Mouse (Mus musculus) thymus, adult 18-20 months (tissue): ENCODE measurements around the gene Tmbim6.
"Not testable (repeated sequence)": the region's sequence is repeated elsewhere in the genome, so short reads cannot be mapped to it uniquely, and the experiment has no call there.

Experiments
- DNase-seq, 2 experiments: peaks; one replicate each; pipeline ENCODE4 v3.0.0; 2022; ENCODE audit warnings: mixed read lengths in 2 of 2

Tmbim6 gene

DNA sequence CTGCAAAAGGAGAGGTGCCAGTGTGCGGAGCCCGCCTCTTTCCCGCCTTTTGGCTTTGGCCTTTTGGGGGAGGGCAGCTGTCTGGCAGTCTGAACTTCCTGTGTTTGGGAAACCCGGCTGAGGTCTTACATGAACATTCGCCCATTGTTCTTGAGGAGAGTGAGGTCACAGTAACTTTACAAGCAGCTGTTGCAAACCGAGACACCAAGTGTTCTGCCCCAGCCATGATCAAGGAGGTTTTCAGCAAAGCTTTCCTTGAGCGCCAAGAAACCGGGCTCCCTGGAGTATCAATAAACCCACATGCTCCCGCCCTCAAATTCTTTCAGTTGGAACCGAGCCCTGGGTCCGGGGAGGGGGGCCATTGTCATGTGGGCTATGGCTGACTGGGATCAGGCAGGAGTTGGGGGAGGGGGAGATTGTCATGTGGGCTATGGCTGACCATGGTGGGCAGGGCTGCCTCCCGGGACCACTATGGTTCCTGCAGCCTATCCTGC is 27.9 kb downstream of the Tmbim6 start:
- DNase-seq = peak in 1 of 2 experiments; percentile 49

DNA sequence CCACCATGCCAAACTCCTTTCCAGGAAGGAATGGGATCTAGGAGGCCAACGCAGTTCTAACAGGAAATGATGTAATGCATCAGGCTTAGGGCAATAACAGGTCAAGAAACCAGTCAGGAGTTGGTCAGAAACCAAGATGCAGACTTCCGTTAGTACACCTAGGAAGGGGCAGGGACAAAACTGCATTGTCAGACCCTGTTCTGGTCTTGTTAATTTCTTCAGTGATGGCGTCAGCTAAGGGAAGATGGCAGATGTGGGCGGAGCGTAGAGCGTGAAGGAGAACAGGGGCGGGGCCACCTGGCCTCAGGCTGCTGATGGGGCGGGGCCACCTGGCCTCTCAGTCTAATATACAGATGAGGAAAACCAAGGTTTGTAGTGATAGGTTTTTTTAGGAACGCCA is 28.5 kb downstream of the Tmbim6 start:
- no peak for DNase-seq

DNA sequence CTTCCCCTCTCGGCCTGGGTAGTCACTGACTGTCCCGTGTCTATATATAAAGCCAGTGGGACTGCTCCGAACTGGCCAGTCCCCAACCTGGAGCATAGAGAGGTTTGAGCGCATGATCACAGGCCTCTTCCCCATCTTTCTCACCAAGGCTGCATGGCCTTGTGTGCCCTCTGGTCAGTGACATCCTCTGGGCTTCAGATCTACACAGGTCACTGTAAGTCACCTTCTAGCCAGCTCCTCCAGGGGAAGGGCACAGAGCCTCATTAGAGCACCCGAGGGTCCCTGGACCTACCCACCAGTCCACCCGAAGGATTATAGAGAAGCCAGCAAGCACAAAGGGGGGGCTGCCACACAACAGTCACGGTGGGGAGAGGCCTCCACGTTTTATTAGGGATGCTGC is 29.0 kb downstream of the Tmbim6 start:
- no peak for DNase-seq

DNA sequence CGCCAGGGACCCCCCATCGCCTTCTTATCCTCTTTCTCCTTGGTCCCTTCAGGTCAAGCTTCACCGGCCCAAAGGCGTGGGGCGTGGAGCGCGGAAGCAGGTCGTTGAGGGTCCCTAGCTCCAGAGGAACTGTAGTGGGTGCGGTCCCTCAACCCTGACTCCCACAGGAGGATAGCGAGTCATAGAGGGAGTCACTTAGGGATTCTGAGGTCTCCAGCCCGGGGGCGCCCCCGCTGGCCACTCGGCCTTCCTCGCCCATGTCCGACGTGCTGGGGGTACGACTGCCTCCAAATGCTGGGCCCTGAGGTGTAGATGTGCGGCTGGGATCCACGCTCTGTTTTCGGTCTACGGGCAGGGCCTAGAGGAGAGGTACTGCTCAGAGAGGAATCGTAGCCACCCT is 29.9 kb downstream of the Tmbim6 start:
- DNase-seq = no peak

DNA sequence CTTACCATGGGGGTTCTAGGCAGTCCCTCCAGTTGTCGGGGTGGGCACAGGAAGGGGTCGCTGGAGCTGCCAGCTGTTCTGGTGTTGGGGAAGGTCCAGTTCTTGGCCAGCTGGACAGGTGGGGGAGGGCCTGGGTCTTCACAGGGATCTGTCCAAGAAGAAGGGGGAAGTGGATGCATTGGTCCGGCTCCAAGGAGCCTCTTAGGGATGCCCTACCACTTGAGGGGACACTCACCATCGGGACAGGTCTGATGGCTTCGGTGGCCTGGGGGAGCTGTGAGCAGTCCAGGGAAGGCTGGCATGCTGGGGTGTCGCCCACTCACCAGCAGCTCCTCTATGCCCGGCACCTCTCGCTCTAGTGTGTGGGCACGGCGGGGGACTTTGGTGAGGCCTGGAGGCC is 30.4 kb downstream of the Tmbim6 start:
- no peak for DNase-seq

DNA sequence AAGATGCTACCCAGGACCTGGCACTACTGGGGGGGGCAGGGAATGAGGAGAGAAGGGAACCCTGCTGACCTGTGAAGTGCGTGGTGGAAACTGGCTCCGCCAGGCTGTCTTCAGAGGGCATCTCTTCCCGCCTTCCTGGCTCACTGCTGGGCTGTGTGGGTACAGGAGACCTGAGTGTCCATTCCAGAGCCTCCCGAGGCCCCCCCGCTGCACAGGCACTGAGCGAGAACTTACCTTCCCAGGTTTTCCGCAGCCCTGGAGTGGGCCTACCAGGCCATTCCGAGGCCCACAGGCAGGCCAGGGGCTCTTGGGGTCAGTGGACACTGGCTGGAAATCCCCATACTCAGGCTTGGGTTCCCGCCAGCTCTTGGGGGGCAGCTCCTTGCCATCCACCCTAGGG is 31.2 kb downstream of the Tmbim6 start:
- no peak for DNase-seq

DNA sequence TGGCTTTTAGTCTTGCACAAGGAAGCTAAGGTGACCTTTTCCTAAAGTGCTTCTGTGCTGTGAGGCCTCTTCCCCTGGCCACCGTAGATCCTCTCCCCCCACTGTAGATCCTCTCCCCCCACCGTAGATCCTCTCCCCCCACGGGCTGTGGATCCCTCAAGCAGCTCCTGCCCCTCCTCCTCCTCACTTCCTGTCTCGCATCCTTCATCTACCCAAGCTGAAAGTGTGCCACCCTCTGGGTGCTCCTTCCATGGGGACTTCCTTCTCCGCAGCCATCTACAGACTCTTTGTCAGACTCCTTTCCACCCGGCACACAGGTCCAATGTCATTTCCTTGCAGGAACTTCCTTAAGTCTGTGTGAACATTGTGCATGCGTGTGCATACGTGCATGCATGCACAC is 37.7 kb downstream of the Tmbim6 start:
- no peak for DNase-seq

DNA sequence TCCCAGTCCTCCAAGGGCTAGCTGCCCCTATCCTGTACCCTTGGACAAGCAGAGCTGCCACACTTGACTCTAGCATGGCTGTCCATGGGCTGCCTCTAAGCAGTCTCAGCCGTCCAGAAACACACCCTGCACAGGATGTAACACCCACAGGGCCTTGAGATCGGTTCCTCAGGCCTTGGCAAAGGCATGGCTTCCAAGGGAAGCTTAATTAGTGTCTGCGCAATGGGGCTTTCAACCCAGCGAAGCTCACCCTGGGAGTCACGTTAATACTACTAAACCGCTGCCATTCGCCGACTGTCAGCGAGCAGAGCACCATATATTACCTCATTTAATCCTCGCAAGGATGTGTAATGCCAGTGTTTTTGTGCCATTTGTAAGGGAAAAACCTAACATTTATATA is 38.4 kb downstream of the Tmbim6 start:
- DNase-seq = no peak

DNA sequence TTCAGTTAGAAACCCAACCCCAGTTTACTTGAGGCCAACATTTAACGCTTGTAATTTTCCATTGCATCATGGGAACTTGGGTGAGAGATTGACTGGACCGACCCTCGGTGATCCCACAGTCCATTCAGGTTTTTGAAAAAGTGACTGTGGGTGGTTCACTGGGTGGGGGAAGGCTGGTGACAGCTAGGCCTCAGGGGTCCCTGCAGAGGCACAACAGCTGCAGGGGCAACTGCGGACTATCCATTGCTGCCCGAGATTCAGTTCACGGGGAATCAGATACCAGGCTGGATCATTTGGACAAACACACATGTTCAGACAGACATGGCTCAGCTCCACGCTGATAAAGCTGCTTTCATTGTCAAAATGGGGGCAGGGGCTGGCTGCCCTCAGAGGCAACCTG is 38.8 kb downstream of the Tmbim6 start:
- DNase-seq = no peak

DNA sequence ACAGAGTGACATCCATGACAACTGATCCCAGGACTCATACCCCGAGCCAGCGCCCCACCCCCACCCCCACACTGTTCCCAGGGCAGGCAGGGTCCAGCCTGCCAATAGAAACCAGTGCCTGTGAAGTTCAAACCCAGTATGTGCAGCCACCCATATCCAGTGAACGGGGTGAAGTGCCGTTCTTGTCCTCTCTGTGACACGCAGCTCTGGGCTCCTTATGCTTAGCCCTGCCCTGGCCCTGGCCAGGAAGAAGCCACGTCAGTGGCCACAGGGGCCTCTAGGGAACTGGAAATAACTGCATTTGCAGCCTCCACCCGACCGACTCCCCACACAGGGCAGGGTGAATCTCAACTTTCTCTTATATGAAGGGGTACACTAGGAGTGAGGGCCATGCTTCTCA is 39.3 kb downstream of the Tmbim6 start:
- DNase-seq = no peak

DNA sequence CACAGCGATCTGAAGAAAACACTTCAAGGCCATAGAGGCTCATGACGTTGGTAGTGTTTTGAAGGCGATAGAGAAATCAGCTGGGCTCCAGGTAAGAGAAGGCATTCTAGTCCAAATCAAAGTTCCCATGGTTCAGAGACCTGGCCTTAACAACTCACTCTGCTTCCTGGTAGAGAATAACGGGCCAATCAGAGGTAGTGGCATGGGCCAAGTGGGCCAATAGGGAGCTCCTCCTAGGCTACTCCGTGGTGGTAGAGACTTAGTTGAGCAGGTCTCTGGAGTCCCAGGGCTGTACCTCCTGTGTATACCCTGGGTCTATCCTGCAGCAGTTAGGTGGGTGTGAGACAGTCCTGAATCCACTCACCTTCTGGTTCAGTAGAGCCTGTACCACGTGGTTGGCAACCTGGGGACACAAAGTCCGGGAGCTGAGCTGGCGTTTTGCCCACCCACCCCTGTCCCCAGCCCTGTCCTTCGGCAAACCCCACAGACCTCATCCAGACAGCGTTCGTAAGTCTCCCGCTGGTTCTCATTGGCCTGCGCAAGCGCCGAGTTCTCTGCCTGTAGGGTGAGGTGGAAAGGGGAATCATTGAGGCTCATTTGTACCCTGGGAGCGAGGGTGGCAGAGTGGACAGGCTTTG is 40.5 kb downstream of the Tmbim6 start:
- no peak for DNase-seq

DNA sequence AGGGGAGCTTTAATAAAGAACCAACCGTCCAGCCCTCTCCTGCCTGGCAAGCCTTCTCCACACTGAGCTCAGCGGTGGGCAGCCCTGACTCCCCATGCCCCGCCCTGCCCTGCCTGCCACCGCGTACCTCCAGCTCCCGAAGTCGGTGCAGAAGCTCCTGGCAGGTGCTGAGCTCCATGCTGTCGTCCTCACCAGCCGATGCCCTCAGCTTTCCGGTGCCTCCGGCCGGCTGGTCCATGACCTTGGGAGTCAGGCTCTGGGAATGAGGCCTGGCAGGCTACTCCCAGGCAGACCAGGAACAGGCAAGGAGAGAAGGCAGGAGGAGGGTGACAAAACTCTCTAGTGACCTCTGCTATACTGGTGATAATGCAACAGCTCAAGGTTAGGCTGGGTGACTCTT is 41.2 kb downstream of the Tmbim6 start:
- DNase-seq = no peak

DNA sequence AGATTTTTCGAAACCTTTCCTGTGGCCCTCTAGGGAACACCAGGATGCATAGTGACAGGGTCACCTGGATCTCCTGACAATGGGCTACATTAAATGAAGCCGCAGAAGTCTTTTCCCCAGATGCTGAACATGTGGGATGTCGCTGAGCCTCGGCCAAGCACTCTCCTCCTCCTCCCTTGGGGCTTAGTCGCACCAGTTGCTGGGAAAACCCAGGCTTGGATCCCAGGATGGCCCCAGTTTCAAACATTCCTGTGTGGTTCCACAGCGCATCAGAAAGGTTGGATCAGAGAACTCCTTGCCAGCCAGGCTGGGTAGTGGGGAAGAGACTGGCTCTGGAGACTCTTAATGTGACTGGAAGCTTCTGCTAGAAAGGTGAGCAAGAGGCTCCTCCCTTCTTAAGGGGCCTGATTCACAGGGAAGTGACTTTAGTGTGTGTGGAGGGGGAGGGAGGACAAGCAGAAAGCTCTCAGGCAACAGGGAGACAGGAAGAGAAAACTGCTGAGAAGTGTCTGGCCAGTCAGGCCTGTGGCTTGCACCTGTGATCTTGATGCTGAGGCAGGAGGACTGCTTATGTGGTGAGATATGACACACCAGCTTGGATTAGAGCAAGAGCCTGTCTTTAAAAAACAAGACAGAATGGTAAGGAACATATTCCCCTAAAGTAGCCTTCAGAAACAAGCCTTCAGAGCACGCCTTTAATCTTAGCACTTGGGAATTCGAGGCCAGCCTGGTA is 46.5 kb downstream of the Tmbim6 start:
- no peak for DNase-seq

DNA sequence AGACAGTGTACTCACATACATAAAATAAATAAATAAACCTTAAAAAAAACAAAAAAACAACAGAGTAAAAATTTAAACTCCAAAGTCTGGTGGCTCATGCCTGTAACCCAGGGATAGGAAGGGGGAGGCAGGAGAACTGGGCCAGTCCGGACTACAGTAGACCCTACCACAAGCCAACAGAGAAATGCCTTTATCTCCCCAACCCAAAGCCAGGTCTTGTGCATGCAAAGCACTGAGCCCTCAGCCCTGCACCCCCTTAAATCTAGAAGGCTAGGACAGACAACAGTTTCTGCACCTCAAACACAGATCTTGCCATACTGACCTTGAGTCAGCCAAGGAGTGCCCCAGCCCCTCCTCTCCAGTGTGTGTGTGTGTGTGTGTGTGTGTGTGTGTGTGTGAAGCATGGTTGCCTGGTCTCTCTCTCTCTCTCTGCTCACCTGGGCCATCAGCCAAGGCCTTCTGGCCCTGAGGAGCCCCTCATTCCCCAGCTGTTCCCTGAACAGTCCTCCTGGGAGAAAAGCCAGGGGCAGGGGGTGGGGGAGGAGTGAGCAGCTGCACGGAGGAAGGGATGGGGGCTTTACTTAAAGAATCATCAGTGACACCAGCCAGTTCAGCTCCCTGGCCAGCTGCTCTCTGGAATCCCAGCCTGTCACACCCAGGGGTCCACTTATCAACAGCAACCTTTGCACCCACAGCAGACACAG is 47.6 kb downstream of the Tmbim6 start:
- DNase-seq = no peak

DNA sequence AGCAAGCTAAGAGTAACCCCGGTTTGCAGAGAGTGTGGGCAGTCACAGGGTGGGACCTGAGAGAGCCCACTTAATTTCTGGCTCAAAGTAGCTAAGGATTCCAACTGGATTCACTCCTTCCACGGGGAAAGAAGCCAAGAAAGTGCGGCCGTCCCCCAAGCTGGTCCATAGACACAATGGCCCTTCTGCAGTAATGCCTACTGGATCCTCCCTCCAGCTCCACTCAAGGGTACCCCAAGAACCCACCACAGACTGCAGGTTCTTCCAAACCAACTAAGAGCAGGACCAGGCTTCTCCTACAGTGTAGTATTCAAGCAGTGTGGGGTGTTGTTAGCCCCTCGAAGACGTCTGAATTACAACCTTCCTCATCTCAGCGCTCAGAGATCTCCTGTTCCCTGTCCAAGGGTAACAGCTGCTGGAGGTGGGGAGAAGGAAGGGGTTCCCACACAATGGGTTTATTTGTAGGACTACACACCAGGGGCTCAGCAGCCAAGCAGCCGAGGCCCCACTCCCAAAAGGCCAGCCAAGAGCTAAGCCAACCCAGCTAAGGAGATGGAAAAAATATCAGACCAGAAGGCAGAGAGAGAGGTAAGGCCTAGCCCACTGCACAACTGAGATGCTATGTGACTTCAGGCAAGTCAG is 48.3 kb downstream of the Tmbim6 start:
- DNase-seq = no peak

DNA sequence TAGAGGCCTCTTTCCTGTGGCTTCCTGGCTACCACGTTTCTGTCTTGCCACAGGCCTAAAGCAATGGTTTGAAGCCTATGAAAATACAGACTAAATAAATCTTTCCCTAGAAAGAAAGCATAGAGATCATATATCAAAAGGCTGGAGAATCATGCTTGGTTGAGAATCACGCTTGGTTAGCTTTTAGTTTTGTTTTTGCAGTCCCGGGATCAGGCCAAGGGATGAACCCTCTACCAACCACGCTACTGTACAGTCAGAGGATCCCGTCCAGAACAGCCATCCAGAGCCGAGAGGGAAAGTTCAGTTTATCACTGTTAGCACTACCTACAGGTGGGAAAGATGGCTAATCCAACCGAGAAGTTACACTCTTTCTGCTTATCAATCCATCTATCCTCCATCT is 49.7 kb downstream of the Tmbim6 start:
- DNase-seq = no peak

DNA sequence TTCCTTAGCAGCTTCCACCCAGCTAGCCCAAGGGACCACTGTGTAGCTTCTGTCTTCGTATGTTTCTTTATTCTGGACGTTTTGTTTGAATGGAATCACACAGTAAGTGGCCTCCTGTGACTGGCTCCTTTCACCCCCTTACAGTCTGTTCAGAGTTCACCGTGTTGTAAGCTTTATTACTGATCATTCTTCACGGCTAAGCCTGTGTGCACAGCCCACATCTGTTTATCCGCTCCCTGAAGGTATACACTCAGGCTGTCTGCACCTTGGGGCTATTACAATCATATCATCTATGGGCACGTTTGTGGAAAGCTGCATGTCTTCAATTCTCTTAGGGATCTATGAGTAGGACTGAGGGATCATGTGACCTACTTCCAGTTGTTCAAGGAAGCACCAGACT is 52.9 kb downstream of the Tmbim6 start:
- no peak for DNase-seq

DNA sequence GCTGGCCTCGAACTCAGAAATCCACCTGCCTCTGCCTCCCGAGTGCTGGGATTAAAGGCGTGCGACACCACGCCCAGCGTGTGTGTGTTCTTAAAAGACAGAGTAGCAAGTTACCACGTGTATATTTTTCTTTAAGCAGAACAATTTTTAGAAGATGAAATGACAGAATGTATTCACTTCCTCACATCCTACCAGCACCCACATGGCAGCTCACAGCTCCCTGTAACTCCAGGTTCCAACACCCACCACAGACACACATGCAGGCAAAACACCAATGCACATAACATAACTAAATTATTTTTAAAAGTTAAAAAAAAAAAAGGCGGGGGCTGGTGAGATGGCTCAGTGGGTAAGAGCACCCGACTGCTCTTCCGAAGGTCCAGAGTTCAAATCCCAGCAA is 53.5 kb downstream of the Tmbim6 start:
- not testable (repeated sequence) for DNase-seq

DNA sequence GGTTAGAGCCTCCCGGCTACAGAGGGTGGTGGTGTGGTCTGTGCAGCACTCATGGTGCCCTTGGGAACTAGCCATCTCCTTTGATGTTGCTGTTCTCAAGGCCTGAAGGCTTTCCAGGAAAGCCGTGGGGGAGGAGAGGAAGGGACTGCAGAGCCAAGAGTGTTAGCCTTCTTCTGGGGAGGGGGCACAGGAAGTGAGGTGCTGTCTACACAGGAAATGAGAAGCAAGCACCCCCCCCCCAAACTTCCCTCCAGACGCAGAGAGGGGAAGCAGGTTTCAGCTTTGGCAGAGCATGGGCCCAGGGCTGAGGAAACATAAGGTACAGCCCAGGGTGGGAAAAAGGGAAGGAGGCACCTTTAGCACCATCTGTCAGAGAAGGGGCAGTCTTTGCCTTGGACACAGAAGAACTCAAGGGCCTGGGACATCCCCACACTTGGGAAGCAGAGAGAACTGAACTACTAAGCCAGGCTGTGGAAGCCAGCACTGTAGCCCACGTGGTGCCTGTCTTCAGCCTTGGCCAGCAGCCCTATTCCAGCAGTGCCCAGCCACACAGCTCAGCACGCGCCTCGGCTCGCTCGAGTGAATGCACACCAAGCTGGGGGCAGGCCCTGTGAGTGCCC is 56.6 kb downstream of the Tmbim6 start:
- DNase-seq = no peak

DNA sequence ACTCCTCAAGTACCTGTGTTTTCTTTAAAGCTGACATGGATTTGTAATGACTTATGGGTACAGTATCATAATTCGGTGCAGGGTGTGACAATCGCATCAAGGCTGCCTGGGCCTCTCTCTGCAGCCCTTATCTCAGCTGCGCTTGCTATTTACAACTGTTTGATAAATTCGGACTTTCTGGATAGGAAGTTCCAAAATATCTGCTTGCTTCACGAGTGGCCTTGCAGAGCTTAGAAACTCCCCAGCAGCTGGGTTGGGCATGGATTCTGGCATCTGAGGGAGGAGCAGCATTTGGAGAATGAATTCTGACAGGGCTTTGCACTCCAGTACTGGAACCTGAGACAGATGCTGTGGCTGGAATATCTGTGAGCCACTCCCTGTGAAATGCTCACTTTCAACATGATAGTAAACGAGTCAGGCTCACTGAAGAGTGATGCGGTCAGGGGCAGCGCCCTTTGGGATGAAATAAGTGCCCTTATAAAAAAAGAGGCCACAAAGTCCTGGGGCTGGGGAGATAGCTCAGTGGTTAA is 57.1 kb downstream of the Tmbim6 start:
- no peak for DNase-seq

DNA sequence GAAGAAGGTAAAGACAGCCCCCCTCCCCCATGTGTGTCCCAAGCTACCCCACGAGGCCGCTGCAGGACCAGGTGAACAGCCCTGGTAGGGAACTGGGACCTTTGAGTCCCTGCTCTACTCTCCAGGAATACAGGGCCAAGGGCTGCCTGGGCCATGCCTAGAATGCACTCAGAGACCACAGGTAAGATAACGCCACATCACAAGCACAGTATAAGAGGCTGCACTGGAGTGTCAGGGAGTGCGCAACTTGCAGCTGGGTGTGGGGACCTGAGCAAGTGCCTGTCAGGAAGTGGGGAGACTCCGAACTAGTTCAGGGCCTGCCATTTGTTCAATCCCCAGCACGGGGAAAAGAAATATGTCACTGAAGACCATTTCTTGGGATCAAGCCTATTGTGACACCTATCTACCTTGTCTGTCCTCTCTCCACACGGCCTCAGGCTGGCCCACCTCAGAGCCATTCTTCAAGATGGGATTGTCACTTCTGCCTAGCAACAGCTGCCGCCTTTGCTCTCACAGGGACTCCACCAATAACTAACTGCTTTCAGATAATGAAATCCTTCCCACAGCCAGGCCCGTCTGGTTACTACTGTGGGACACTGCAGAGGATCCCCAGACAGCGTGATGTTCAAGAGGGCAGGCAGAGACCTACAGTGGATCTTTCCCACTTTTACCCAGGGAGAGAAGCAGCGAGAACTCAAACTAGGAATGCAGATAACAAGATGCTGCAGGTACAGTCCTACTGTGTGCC is 60.6 kb downstream of the Tmbim6 start:
- no peak for DNase-seq
